Mouse (Mus musculus): ENCODE measurements around the gene Tbx4. TPM values are rescaled to one million over a fixed set of nuclear protein-coding genes. Genes with fewer than 3 reads are reported as not detected.

Gene Tbx4
- total and polyA plus RNA-seq, 3 experiments: 0.12 to 0.64 TPM; not detected in 1

DNA sequence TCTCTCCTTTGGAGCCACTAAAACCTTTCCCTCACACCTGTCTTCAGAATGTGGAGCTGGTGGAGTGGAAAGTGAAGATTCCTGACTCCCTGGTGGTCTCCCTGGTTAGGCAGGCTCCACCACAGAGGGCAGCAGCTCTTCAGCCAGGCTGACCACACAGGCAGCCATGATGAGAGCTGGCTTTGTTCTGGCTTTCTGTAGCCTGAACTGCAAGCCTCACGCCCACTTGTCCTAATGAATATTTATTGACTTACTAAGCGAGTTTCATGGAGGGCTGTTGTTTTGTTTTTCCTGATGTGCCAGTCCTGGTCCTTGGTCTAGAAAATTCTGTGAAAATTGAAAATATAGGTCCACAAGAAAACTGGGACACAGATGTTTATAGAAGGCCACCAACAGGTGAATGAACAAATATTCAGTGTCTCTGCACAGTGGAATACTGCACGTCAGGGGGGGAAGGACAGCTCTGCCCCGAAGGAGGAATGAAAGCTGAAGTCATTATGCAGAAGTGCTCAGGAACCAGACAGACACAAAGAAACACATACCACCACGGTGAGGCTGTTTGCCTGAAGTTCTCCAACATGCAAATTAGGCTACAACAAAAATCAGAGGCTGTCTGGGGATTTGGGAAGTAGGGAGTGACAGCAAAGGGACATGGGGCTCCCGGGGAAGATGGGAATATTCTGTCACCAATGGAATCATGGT is 28.1 kb upstream of the Tbx4 start:
- no peaks in the 10 kb centered on the region for H3K27me3 ChIP-seq (ENCODE audit: control insufficient read depth in 1 of 2, insufficient read depth in 2 of 2, low read length in 2 of 2)
- no peak for TF ChIP-seq KAT2A (conservative IDR thresholded peaks at IDR 0.05; ENCODE audit: low read depth, low read length)
- no peak for TF ChIP-seq HCFC1 (IDR thresholded peaks at IDR 0.05; ENCODE audit: low read depth, low read length)
- no peak for TF ChIP-seq ZNF384 (IDR thresholded peaks at IDR 0.05; ENCODE audit: low read depth, low read length)
- no peak for TF ChIP-seq NRF1 (IDR thresholded peaks at IDR 0.05; ENCODE audit: insufficient read depth, low read depth, low read length, poor library complexity, severe bottlenecking)
- TF ChIP-seq NELFE (IDR thresholded peaks at IDR 0.05; ENCODE audit: low read depth, low read length): no peak
- no peak for TF ChIP-seq USF1 (IDR thresholded peaks at IDR 0.05; ENCODE audit: low read depth, low read length)
- TF ChIP-seq CTCF (IDR thresholded peaks at IDR 0.05 in 2 of 3, conservative IDR thresholded peaks at IDR 0.05 in 1 of 3; ENCODE audit: control insufficient read depth in 1 of 3, insufficient read depth in 1 of 3, low read depth in 2 of 3, low read length in 3 of 3, poor library complexity in 1 of 3, severe bottlenecking in 1 of 3): no peak
- no peak for TF ChIP-seq TBP (IDR thresholded peaks at IDR 0.05; ENCODE audit: low read depth, low read length)
- TF ChIP-seq UBTF (IDR thresholded peaks at IDR 0.05; ENCODE audit: borderline replicate concordance, insufficient read depth, low read depth, low read length): no peak
- TF ChIP-seq SIN3A (IDR thresholded peaks at IDR 0.05; ENCODE audit: low read length): no peak
- no peak for TF ChIP-seq TAL1 (IDR thresholded peaks at IDR 0.05; ENCODE audit: low read length)

DNA sequence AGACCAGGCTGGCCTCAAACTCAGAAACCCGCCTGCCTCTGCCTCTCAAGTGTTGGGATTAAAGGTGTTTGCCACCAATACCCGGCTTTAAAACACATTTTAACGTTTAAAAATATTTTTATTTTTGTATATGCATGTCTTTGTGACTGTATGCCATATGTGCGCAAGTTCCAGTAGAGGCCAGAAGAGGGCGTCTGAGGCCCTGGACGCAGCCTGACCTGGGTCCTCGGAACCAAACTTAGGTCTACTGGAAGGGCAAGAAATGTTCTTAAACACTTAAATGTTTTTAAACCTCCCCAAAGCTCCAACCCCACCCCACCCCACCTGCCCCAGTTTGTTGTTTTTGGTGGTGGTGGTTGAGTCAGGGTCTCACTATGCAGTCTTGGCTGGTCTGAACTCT is 21.9 kb upstream of the Tbx4 start:
- TF ChIP-seq UBTF (IDR thresholded peaks at IDR 0.05; ENCODE audit: borderline replicate concordance, insufficient read depth, low read depth, low read length) (no peak), ZC3H11A (IDR thresholded peaks at IDR 0.05; ENCODE audit: low read depth, low read length) (peak; percentile 91), TCF12 (IDR thresholded peaks at IDR 0.05; ENCODE audit: low read depth, low read length) (no peak), CTCF (IDR thresholded peaks at IDR 0.05 in 2 of 3, conservative IDR thresholded peaks at IDR 0.05 in 1 of 3; ENCODE audit: control insufficient read depth in 1 of 3, insufficient read depth in 1 of 3, low read depth in 2 of 3, low read length in 3 of 3, poor library complexity in 1 of 3, severe bottlenecking in 1 of 3) (peak; percentile 74 to 93 (median 86)), SMC3 (IDR thresholded peaks at IDR 0.05; ENCODE audit: low read depth, low read length) (peak; percentile 97), RAD21 (IDR thresholded peaks at IDR 0.05; ENCODE audit: low read depth, low read length) (peak; percentile 81)
- no peaks in the 10 kb centered on the region for H3K9me3 ChIP-seq (replicated peaks; ENCODE audit: insufficient read depth, low read length)
- H3K9ac ChIP-seq (ENCODE audit: control insufficient read depth, low read depth, low read length, poor library complexity, severe bottlenecking): no peak overlapping the region
- H3K27me3 ChIP-seq (ENCODE audit: control insufficient read depth in 1 of 2, insufficient read depth in 2 of 2, low read length in 2 of 2): peaks cover 0 to 5% of the 10 kb centered on the region in 2 experiments; a peak in 3 of 4 replicates
- H3K27ac ChIP-seq (ENCODE audit: control insufficient read depth, low read depth, low read length): no peak overlapping the region
- no peaks in the 10 kb centered on the region for H3K79me2 ChIP-seq (ENCODE audit: control insufficient read depth, insufficient read depth, low read length, poor library complexity)
- peak; percentile 66 for DNase-seq (ENCODE audit: low read depth, low spot score)
- H3K36me3 ChIP-seq (ENCODE audit: control insufficient read depth in 1 of 2, insufficient read depth in 2 of 2, low read length in 2 of 2): no peaks in the 10 kb centered on the region
- H3K4me1 ChIP-seq (ENCODE audit: control insufficient read depth in 1 of 2, insufficient read depth in 2 of 2, low read length in 2 of 2): no peaks in the 10 kb centered on the region
- H3K4me3 ChIP-seq (ENCODE audit: control insufficient read depth in 1 of 2, insufficient read depth in 1 of 2, low read depth in 2 of 2, low read length in 2 of 2): no peak overlapping the region

More for the DNA sequence above, 28.1 kb upstream of the Tbx4 start:
- no peak for DNase-seq (ENCODE audit: low read depth, low spot score)
- no peak overlapping the region for H3K27ac ChIP-seq (ENCODE audit: control insufficient read depth, low read depth, low read length)
- H3K9ac ChIP-seq (ENCODE audit: control insufficient read depth, low read depth, low read length, poor library complexity, severe bottlenecking): no peak overlapping the region
- H3K79me2 ChIP-seq (ENCODE audit: control insufficient read depth, insufficient read depth, low read length, poor library complexity): no peaks in the 10 kb centered on the region
- H3K4me3 ChIP-seq (ENCODE audit: control insufficient read depth in 1 of 2, insufficient read depth in 1 of 2, low read depth in 2 of 2, low read length in 2 of 2): no peak overlapping the region
- no peaks in the 10 kb centered on the region for H3K4me1 ChIP-seq (ENCODE audit: control insufficient read depth in 1 of 2, insufficient read depth in 2 of 2, low read length in 2 of 2)
- H3K9me3 ChIP-seq (replicated peaks; ENCODE audit: insufficient read depth, low read length): no peaks in the 10 kb centered on the region
- no peaks in the 10 kb centered on the region for H3K36me3 ChIP-seq (ENCODE audit: control insufficient read depth in 1 of 2, insufficient read depth in 2 of 2, low read length in 2 of 2)

Measured in MEL (cell line).